Mouse (Mus musculus) forelimb bud, embryonic 11.5 days (tissue): ENCODE results near the gene Gm10273.

ENCODE experiments used
- DNase-seq: peaks from one replicate; pipeline ENCODE4 v3.0.0-alpha.2; 2012; ENCODE audit warnings: low read depth, low spot score

Gene Gm10273

DNA sequence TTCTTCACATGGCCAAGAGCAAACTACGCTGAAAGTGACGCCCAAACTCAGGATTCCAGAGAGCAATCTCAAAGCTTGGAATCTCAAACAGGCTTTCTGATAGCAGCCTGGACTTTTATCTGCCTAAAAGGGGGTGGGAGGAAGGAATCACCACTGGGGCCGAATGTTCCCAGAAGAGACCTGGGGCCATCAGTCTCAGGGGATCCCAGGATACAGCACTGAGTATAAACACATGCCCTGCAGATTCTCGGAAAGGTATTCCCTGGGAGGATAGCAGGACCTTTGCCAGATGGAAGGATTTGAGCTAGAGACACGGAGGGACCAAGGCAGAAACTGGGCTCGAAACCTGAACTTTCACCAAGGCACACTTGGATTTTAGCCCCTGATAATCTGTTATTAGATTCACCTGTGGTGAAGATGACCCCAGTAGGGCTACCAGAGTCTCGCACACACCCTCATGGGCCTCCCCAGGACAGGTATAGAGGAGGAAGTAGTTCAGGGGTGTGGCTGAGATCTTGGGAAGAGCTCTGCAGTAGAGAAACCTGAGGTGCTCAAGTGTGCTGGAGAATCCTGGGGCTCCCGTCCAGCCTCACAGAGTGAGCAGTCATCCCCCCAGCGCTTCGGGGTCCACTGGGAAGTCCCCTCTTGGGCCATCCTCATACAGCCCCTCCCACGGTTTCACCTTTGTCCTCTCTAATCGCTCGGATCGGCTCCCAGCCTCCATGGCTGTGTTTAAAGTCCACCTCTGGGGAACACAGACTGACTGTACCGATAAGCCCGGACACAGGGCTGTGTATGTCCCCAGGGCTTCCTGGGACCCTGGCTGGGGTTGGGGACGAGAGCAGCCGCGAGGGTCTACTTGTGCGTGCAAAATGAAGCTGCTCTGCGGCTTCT lies 7.7 kb downstream of the Gm10273 start, which contains the start of gene Pla2g12b:
Gene Pla2g12b, plus strand, starts transcription at position 762 of the 894 bp plus-strand sequence.
- DNase-seq: no peak

DNA sequence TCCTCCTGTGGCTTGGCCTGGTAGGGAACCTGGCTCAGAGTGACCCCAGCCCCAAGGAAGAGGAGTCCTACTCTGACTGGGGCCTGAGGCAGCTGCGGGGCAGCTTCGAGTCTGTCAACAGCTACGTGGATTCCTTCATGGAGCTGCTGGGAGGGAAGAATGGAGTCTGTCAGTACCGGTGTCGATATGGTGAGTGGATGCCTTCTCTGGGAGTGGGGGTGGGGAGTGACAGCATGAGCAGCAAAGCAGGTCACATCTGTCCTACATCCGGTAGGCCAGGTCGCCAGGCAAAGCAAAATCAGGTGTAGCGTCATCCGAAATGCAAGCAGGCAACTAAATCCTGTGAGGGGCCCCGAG lies 8.3 kb downstream of the Gm10273 start:
- no peak for DNase-seq

DNA sequence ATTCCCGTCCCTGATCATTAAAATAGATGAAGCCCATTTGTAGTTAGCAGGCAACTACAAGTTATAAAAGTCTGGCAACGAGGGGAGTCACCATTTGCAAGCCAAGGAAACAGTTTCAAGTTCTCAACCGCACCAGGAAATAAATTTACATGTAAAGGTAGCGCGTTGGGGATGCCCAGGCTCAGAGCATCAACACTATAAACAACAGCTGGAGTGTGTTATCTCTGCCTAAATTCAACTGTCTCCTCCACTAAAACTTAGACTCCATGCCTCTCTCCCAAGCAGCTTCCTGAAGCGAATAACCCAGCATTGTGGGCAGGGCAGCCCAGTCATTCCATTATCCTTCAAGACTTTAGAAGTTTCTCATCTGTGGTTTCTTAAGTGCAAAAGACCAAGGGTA lies 13.1 kb downstream of the Gm10273 start:
- DNase-seq: no peak

DNA sequence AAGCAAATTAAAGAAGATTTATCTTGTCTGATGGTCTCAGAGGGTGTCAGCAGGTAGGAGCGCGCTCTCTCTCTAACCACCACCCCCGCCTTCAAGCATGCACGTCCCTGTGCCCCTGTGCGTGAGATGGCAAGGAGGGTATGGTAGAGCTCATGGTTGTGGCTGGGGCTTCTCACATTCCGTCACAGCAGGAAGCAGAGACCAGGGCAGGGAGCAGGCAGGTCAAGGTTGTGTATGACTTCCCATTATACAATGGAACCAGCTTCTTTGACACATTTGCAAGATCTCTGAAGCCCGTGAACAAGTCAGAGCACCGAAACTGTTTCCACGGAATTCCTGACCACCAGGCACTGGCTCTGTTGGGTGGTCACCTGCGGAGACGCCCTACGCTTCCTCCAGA lies 14.8 kb downstream of the Gm10273 start:
- DNase-seq: no peak

DNA sequence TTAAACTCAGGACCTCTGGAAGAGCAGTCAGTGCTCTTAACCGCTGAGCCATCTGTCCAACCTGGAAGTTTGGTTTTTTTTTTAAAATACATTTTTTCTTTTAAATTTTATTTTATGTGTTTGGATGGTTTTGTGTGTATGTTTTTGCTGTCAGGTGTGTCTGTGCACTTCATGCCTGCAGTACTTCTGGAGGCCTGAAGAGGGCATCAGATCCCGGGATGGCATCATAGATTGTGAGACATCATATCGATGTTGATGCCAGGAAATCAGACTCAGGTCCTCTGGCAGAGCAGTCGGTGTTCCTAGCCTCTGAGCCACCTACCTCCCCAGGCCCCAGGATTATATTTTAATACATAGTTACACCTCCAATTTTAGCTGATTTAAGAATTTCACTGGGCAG lies 18.3 kb downstream of the Gm10273 start:
- DNase-seq: no peak

DNA sequence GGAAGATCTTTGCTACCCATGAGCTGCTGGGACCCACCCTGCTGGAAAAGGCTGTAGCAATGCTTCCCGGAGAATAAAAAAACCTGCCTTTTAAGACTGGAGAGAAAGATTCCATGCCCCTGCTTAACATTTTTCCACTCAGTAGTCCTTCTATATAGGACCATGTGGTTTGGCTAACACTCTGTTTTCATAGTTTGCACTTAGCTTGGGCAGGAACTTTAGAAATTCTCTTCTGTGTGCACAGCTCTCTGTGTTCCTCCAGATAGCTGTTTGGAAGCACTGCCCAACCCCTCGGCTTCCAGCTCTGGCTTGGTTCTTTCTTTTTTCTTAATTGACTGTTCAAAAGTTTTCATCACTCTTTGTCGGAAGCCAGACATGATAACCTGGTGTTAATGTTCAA lies 21.2 kb downstream of the Gm10273 start:
- DNase-seq: no peak

DNA sequence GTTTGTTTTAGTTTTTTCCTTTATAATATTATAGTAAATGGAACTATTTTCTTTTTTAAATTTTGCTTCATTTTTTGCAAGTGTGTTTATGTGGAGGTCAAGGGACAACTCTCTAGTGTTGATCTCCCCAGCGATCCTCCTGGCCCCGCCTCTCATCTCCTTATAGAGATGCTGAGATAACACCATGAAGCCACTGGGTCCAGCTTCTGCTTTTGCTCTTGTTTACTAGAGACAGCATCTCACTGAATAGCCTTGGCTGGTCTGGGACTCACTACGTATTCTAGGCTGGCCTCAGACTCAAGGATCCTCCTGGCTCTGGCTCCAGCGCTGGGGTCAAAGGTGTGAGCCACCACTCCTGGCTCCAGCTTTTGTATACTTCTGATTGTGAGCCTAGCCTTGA lies 24.1 kb downstream of the Gm10273 start:
- no peak for DNase-seq

DNA sequence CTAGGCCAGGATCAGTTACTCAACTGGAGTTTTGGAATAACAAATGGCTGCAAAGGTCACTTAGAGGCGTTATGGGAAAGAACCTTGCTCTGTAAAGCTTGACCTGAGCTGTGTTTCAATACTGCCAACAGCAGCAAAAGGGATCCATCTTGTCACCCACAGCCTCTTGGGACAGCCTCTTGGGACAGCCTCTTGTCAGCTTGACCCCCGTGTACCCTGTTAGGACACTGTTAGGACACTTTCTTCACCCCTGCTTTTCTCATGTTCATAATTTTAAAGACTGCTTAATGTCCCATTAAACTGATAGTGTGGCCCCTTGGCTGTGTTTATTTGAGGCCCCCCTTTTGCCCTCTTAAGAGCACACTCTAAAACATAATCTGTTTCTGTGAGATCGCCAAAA lies 29.0 kb downstream of the Gm10273 start:
- DNase-seq: no peak

DNA sequence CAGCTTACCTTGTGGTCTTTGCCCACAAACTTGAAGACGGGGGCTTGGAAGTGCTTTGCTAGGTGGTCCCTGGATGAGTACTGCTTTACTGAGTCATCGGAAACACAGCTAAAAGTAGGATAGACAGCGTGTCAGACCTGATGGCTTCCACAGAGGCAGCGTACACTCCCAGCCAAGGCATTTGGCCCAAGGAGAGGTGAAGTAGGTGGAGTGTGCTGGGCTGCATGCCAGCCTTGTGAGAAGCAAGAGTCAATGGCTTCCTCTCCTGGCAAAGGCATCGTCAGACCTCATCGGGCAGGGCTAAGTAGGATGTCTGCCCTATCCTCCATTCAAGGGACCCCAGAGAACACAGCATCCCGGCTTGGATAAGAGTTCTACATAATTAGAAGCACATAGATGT lies 29.9 kb downstream of the Gm10273 start:
- DNase-seq: no peak

DNA sequence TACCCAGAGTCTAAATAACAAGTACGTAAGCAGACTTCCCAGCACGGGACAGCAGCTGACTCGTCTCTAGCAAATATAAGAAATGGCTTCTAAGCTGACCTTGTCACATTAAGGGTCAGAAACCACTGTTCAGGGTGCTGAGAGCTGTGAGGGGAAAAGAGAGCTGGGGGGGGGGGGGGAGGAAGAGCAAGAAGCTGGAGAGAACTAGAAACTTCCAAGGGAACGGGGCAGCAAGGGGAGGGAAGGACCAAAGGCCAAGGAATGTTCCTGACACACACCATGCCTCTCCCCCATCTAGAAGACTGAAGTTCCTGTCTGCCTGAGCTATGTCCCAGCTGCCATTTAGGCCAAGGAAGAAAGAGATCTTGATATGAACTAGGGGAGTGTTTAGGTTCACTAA lies 30.9 kb downstream of the Gm10273 start:
- no peak for DNase-seq

DNA sequence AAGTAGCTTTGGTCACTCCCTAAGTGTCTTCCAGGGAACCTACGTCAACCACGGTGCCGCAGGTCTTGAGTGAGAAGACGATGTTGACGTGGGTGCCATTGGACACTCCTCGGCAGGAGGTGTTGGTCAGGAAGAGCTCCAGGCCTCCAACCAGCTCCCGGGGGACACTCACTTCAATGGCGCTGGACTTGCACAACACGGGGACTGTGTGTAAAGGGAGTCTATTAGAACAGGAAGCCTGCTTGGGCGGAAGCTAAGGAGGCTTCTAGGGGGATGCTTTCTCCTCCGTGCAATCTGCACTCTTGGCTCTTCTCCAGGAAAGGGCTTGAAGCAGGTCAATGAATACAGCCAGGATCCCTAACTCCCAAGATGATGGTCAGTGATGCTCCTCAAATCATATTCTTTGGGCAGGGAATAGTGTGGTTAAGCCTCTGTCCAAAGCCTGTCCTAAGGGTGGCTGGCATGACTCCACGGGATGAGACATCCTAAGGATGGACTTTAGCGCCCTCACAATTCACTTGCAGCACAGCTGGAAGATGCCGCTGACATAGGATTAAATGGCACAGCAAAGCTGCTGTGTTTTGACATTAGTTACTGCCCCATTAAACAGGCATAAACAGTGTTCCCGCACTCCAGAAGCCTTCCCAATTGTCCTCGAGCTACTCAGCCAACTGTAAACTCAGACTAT lies 34.2 kb downstream of the Gm10273 start:
- no peak for DNase-seq

DNA sequence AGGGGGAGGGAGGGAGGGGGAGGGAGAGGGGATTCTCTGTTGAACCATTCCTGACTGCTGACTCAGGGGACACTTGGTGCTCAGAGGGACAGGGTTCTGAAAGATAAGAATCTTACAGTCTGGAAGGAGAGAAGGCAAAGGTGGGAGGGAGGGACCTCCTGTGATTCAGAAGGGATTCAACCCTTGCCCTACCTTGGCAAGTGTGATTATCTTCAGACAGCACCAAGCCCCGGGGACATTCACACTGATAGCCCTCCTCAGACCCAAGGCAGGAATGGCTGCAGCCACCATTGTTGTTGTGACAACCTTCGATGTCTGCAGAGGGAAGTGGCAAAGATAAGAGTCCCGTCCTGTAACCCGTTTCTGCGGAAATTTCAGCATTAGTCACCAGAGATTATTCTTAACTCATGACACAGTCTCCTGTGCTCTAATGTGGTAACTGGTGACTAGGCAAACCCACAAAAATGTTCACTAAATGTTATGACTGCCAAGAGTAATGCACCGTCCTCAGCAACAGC lies 35.3 kb downstream of the Gm10273 start:
- DNase-seq: no peak

DNA sequence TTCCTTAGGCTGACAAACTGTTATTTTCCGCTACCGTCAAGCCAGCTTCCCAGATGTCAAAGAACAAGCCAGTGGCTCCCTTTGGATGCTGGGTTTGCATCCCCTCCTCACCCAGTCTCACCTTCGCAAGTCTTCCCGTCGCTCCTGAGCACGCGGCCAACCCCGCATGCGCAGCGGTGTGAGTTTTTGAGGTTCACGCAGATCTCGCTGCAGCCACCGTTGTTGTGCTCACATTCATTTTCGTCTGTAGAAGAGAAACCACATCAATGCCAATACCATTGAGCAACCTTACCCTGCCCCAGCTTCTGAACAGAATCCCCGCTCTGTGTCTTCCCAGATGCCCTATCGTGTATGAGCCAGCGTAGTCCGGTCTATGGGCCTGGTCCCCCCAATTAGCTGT lies 40.3 kb downstream of the Gm10273 start:
- DNase-seq: no peak

DNA sequence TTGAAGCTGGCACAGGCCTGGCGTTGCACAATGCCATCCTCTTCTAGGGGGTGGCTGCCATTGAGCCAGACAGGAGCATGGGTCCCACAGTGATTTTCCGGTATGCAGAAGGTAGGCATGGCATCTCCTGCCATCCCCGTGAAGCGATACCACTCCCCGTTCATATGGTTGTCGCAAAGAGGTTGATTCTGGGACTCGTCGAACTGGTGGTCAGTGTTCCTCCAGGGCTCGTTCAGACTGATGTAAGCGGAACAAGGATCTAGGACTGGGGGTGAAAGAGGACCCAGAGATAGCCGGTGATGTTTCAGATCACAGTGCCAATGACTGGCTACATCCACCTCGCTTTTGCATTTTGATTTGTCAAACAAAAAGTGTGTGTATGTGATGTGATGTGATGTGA lies 43.2 kb downstream of the Gm10273 start:
- no peak for DNase-seq

DNA sequence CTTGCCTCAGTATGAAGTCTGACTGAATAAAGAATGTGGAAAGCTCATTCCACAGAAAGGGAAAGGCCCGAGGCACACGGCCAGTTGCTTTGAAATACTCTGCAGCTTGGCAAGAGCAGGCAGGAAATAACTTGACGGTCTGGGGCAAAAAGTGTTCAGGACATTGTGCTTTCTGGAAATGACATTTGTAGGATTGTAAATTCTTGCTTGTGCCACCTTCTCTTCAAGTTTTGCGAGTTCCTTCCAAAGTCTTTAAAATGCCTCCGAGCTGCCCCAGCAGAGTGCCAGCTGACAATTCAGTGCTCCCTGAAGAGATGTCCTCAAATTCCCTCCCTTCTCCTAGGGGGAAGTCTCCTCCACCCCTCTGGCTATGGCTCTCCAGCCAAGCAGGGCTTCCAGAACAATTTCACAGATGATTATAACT lies 44.1 kb downstream of the Gm10273 start:
- DNase-seq: no peak

DNA sequence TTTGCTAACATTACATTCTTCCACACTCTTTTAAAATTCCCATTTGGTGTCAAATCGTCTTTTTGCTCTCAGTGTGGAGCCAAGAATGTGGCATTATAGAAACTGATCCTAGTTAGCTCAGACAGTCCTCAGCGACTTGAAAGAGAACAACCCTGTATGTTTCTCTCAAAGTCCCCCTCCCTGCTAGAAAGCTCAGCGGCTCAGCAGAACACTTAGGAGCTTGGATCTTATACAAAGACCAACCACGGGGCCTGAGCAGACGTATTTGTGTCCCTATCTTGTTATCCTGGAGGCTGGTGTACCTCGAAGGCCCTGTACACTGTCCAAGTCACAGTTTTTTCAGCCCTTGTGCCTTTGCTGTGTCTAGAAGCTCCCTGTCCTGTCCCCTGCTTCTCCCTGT lies 44.7 kb downstream of the Gm10273 start:
- no peak for DNase-seq

DNA sequence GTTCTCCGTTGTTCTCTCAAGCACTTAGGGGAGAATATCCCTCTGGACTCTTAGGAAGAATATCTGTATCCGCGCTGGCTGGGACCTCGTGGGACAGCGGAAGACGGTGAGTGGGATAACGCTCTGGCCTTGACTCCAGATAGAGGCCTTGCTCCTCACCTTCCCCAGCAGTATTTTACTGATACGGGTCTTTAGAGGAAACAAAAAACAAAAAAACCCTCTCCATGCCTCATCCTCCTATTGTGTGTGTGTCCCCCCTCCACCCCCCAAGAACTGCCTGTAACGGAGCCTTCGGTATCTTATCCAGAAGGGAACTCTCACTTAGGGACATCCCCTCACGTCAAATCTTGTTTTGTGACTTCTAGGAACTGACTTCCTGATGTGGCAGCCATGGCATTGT lies 46.3 kb downstream of the Gm10273 start, which contains the start of gene Oit3:
Gene Oit3, minus strand, starts transcription at position 44 of the 400 bp plus-strand sequence.
- DNase-seq: no peak

DNA sequence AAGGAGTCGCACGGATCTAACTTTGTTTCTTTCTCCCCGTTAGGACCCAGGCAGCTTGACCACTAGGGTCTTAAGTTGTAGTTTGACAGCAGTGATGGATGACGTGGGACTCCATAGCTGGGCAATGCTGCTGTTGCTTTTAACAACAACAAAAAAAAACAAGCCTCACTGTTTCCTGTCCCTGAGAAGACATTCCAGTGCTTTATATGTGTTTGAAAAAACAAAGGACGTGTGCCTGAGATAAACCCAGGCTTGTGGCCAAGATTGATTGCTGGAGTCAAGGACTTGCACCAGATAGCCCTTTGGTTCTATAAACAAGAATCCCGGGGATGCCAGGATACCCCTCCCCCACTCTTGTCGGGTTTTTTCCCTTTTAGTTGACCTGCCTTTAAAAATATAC lies 47.8 kb downstream of the Gm10273 start:
- peak; percentile 41 for DNase-seq

DNA sequence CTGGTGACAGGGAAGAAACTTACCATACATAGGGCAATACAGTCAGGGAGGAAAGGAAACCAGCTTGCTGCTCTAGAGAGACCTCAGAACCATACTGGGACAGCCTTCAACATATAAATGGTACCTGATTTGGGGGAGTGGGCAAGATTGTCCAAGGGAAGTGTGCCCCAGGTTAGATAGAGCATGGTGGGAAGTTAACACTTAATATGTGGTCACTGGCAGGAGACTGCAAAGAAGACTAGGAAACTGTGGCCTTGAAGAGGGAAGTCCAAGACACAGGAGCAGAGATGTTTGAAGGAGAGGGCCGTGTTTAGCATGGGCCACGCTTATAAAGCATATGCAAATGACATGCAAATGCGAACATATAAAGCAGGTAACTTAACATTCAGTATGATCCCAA lies 48.7 kb downstream of the Gm10273 start:
- DNase-seq: no peak

DNA sequence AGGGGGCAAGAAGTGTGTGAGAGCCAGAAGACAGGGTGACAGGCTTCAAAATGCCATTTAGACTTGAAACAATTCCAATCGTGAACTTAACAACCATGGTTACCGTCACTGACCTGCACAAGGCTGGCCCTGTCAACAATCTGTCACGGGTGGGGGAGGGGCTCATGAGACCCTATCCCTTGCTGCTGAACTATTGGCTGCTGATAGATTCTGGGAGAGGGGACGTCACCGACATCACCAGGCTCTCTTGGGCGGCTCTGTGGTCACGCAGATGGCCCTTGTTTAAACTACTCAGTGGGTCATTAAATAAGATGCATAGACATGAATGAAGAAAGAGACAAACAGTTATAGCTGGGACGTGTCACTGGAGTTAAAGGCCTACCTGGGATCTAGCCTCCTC lies 49.2 kb downstream of the Gm10273 start:
- no peak for DNase-seq
